Mouse (Mus musculus) layer of hippocampus, adult 8-10 months (tissue): Measurements from ENCODE around the gene Ndst2. TPM values are rescaled to one million over a fixed set of nuclear protein-coding genes. Genes with fewer than 3 reads are reported as not detected.
"Not testable (repeated sequence)": the region's sequence is repeated elsewhere in the genome, so short reads cannot be mapped to it uniquely, and the experiment has no call there.

Source experiments
- DNase-seq, 2 experiments: peaks; one replicate each; pipeline ENCODE4 v3.0.0; 2022; ENCODE audit warnings: low spot score in 2 of 2
- total RNA-seq, 4 experiments: library from RNA; stranded (reverse); gene quantifications; 2 replicates each; pipeline ENCODE4 v1.2.4; 2022

The Ndst2 gene
- total RNA-seq, 4 experiments from 2014 or later: 16.6 to 24.3 (median 18.3) TPM

- no peak for DNase-seq
These were observed 4.1 kb upstream of the Ndst2 start for GRCm38 (mm10) chr14:20738511-20738910.

DNA sequence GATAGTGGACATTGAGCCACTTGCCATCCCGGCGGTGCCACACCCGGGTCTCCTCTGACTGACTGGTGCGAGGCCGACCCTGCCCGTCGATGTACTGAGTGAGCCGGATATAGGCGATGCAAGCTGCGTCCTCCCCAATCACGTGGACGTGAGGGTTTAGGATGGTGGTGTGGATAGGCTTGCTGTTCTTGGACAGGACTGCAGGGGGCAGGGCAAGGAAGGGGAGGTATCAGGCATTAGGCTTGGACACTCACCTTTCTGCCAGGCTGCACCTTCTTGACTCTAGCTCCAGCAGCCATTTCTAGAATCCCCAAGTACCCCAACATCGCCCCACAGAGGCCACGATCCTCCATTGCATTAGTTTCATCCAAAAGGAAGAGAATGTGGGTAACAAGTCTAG is 2.9 kb upstream of the Ndst2 start:
- DNase-seq: no peak

DNA sequence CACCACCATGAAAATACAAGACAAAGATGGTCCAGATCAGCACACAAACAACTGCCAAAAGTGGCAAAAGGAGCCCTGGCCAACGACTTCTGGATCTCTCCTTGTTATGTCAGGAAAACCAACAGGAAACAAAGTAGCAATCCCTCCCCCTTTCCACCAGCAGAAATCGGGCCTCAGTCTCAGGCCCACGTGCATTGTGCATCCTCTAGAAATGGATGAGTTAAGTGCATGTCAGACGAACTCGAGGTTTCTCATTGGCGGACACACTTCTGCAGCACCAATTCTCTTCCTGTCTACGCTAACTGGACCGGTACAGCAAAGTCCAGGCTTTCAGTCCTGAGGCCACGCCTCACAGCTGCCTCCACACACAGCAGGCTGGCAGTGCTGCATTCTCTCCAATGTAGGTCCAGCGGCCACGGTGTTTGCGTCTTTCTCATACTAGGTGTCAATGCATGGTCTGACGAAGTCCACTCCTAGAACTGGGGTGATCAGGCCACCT is 1.6 kb upstream of the Ndst2 start:
- DNase-seq: no peak

DNA sequence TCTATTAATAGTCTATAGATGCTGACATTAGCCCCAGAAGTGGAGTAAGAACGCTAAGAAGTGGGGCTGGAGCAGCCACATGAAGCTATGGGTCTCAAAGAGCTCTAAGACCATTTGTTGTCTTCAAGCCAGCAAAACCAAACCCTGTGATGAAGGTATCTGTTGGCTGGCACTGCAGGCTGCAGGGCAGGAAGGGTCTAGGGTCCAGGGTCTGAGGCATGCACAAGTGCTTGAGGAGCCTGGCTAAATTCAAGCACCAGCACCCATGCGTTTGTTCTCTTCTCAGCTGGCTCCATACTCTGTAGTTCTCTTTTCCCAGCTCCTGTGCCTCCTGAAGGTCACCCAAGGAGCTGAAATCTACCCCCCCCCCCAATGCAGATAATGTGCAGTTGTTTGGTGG is 690 bp upstream of the Ndst2 start:
- DNase-seq: no peak

DNA sequence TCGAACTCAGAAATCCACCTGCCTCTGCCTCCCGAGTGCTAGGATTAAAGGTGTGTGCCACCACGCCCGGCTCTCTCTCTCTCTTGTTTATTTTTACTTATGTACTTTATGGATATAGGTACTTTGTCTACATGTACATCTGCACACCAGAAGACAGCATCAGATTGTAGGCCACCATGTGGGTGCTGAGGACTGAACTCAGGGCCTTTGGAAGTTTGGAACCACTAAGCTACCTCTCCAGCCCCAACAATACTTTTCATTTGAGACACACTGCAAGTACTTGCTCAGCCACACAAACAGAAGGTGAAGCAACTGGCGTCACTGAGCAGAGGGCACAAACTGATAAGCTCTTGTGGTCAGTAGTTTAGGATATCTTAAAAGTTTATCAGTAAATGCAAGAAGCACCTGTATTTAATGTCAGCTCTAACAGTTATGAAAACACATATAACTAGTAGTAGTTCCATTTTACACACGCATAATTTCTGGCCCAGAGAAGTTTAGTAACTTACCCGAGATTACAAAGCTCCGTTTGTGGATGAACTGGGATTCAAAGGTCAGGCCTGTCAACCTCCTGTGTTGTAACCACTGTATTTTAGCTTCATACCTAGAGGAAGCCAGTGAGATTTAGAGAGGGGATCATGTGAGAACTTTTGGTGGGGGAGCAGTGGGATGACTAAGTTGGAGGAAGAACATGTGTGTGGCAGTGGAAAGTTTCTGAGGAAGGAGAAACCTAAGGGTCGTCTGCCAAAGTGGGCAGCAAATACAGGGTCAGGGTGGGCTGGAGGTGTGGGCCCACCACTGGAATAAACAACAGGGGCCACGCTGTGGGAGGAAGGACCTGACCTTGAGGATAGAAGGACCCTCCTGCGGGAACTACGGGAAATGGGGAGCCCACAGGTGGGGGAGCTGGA is 1.1 kb downstream of the Ndst2 start:
- DNase-seq: no peak

GRCm38 (mm10) chr14:20730853-20731602 is 3.3 kb downstream of the Ndst2 start:
- no peak for DNase-seq

DNA sequence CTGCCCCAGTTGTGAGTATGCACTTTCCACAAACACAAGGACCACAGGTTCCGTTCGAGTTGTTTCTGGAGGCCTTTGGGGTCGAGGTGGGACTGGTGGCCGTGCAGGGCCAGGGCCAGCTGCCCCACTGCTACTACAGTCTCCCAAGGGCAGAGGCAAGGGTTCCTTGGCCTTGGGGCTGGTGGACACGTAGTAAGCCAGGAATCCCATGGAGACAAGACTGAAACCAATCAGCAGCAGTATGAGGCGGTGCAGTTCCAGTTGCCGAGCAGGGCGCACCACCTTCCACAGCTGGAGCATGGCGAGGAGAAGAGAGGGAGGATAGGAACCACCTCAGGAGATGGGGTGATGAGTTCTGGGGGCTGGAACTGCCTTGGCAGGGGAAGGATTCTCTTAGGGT is 4.5 kb downstream of the Ndst2 start:
- no peak for DNase-seq

GRCm38 (mm10) chr14:20725660-20726339 is 8.6 kb downstream of the Ndst2 start:
- DNase-seq: no peak

DNA sequence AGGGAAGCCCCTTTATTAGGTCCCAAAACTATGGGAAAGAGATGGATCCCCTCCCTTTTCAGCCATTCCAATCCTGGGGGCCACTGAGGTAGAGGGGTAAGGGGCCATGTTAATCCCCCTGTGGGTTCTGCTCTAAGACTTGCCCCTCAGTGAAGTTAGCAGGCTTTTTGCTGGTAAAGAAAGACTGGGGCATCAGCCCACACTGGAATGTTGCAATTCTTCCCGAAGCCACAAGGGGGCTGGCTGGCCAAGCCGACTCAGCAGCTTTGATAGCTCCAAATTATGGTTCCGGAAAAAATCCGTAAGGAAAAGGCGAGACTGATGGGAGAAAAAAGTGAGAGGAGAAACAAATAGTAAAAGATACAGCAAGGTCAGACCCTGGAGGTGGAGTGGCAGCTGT is 10.3 kb downstream of the Ndst2 start:
- DNase-seq: peak in 1 of 2 experiments; percentile 70

GRCm38 (mm10) chr14:20723006-20723405 is 11.4 kb downstream of the Ndst2 start:
- DNase-seq: no peak

DNA sequence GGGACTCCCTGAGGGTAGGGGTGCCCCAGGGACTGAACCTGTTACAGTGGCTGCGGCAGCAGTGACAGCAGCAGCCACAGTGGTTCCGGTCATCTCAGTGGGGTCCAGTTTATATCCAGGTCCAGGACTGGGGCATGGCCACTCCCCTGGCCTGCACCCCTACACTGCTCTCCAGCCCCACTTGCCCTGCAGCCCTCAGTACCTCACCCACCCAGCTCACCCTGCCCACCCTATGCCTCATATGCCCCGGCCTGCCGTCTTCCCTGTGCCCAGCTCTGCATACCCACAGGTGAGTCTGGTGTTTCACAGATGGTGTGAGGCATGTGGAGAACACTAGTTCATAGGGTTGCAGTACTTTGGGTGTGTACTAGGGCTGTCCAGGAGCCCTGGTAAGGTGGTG is 13.0 kb downstream of the Ndst2 start:
- DNase-seq: no peak

DNA sequence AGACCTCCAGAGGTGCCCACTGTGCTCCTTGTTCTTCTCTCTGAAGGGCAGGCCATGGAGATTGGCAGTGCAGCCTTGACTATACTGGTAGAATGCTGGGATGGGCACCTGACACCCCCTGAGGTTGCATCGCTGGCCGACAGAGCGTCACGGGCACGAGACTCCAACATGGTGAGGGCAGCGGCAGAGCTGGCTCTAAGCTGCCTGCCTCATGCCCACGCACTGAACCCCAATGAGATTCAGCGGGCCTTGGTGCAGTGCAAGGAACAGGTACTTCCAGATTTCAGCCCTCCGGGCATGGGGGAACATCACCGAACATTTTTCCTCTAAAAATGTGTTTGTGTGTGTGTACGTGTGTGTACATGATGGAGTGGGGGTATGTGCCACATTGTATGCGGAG is 14.6 kb downstream of the Ndst2 start:
- no peak for DNase-seq

DNA sequence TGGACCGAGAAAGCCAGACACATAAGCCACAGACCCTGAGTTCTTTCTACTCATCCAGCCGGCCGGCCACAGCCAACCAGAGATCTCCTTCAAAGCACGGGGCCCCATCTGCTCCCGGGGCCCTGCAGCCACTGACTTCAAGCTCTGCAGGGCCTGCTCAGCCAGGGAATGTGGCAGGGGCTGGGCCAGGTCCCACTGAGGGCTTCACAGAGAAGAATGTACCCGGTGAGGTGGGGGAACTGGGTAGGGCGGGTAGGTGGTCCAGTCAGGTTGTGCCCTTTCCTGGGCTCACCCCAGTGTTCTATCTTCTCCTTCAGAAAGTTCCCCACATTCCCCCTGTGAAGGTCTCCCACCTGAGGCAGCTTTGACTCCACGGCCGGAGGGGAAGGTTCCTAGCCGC is 15.9 kb downstream of the Ndst2 start:
- DNase-seq: no peak

GRCm38 (mm10) chr14:20713832-20714231 is 20.5 kb downstream of the Ndst2 start:
- DNase-seq: no peak

GRCm38 (mm10) chr14:20708239-20708638 is 26.1 kb downstream of the Ndst2 start:
- no peak for DNase-seq

DNA sequence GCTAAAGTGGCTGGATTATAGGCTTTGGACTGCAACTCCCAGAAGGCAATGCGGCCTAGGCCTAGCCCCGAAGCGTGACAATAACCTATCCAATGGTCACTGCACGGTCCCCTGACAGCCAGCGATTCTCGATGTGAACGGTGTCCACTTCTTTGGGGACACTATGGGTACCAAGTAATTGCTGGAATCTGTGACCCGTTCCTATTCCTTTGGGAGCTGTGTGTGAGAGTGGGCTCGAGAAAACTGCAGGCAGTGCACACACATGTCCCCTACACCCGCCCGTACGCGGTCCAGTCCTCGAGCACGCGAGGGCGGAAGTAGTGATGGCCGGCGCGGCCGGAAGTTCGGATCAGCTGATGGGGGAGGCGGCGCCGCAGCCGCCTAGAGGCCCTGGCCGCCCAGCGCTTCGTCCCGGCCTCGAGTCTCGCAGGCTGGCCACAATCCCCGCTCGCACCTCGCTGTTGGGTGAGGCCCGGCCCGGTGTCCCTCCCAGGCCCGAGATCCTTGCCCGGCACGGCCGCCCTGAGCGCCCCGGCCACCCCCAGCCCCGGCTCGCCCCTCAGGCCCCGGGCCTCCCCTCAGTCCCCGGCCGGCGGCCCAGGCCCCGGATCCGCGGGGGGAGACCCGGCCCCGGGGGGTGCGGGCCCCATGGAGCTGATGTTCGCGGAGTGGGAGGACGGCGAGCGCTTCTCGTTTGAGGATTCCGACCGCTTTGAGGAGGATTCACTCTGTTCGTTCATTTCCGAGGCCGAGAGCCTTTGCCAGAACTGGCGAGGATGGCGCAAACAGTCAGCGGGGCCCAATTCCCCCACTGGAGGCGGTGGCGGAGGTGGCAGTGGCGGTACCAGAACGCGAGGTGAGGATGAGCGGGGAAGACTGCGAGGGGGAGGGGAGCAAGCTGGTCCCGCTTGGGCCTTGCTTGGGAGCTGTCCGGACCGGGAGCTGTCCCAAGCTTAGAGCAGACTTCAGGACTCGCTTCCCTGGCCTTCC is 26.9 kb downstream of the Ndst2 start, which contains the start of gene Zswim8:
TSS of gene Zswim8 (plus strand) at position 352 of the 990 bp plus-strand sequence.
- DNase-seq: peak; percentile 86 to 90

DNA sequence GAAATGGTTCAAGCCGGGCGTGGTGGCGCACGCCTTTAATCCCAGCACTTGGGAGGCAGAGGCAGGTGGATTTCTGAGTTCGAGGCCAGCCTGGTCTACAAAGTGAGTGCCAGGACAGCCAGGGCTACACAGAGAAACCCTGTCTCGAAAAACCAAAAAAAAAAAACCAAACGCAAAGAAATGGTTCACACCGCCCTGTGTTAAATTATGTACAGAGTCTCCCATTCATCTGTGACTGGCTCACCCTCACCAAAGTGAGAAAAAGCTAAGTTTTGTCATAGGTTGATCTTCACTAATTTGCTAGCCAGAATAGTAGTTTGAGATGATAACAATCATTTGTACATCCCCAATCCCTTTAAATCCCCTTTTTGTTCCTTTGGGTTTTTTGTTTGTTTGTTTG is 30.9 kb downstream of the Ndst2 start:
- not testable (repeated sequence) for DNase-seq

DNA sequence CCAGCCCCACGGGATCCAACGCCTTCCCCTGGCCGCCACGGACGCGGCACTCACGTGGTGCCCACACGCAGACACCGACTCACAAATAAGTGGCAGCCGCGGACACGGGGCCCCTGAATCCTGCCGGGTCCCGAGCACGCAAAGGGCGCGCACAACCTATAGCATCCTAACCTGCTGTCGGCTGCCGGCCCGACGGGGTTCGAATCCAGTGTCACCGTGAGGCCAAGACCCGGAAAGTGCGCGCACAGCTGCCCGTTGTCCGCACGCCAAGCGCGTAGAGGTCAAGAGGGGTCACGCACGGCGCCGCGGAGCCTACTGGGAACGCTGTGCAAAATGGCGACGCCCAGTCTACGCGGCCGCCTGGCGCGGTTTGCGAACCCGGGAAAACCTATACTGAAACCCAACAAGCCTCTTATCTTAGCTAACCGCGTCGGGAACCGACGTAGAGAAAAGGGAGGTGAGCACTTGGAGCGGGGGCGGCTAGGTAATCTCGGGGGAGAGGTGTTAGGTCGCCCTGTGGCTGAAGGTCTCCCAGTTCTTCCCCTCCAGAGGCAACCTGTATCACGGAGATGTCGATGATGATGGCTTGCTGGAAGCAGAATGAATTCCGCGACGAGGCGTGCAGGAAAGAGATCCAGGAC is 31.5 kb downstream of the Ndst2 start, which contains the start of gene Chchd1:
TSS of gene Chchd1 (plus strand) at position 266 of the 641 bp plus-strand sequence.
- DNase-seq: peak; percentile 82 to 91

DNA sequence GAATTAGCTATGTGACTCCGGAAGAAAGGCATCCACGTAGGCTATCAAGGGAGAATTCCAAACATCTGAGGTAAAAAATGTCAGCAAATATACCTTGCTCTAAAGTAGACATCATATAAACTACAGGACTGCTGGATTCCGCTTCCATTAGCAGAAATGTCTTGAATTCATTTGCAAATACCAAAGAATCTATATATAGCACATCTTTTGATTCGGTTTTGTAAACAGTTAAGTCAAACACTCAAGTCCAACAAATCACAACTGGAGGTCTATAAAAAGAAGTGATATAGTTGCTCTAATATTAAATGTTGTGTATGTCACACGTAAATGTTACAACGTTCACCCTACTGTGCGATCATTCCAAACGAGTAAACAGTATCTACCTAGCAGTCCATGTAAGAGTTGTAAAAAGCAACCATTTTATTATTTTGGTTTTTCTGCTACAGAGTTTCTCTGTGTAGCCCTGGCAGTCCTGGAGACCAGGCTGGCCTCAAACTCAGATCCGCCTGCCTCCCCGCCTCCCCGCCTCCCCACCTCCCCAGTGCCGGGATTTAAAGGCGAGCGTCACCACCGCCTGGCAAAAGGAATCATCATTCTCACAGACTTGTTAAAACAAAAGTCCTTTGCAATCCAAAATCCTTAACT is 32.1 kb downstream of the Ndst2 start:
- DNase-seq: no peak
